Comparison of ENCODE assay signal across 9 mouse cellular contexts in the genomic region with DNA sequence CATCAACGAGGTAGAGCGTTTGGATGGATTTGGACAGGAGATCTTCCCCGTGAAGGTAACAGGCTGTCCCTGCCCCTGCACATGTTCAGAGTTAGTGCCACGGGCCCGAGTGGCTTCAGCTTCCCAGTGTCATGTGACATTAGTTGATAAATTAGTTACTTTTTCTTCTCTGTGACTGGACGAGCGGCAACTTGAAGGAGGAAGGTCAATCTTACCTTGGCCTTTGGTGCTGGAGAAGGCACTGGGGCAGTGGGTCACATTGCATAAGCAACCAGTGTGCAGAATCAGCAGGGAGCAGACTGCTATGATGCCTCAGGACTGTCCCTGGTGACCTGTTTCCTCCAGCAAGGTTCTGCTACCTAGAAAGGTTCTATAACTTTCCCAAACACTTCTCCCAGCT.
"Had no signal": no experiment of that assay in that cellular context is flagged by ENCODE, and none has a peak within 500 bp of the region (broad histone marks: within the 10 kb centered on the region; RNA-seq: fewer than 3 reads in every experiment).

No protein-coding gene starts in this region.

- DNase-seq: gastrocnemius, adult 2 months; gastrocnemius, postnatal 10 days; gastrocnemius, postnatal 25 days; heart, adult 18-20 months; heart, postnatal 10 days; heart, postnatal 4 days; kidney, postnatal 14 days; liver; liver, embryonic 13.5 days had no signal
